Mouse (Mus musculus): ENCODE measurements around the gene Gm4924. TPM values are rescaled to one million over a fixed set of nuclear protein-coding genes. Genes with fewer than 3 reads are reported as not detected.

Gm4924 gene
- polyA plus RNA-seq (2015; fragmentation: Nextera tagmentation; extraction: Ambion mirVana), result 16.6 and 17.3 TPM in 2 replicates

- peak; percentile 100 for ATAC-seq (ENCODE audit: low FRiP score)
- Histone ChIP-seq H3K27ac (replicated peaks) (peak within 1 kb of the TSS; percentile 99), H3K36me3 (peaks cover 6% of the 10 kb centered on the region; the same call in 1 of the 2 replicates), H3K9ac (replicated peaks) (peak within 1 kb of the TSS; percentile 88), H3K4me2 (peak within 1 kb of the TSS; percentile 61), H3K4me3 (replicated peaks) (peak within 1 kb of the TSS; percentile 77), H3K4me1 (no peaks in the 10 kb centered on the region), H3K27me3 (replicated peaks) (peaks cover 9% of the 10 kb centered on the region; the same call in 1 of the 2 replicates), H3K9me3 (replicated peaks) (peaks cover 16% of the 10 kb centered on the region)
- 5% methylated on average over 34 of the region's 34 CpGs for WGBS
These were observed at the start of gene Gm4924 for GRCm38 (mm10) chr10:82354083-82355010. Gene Gm4924 (plus strand): TSS chr10:82354255.

DNA sequence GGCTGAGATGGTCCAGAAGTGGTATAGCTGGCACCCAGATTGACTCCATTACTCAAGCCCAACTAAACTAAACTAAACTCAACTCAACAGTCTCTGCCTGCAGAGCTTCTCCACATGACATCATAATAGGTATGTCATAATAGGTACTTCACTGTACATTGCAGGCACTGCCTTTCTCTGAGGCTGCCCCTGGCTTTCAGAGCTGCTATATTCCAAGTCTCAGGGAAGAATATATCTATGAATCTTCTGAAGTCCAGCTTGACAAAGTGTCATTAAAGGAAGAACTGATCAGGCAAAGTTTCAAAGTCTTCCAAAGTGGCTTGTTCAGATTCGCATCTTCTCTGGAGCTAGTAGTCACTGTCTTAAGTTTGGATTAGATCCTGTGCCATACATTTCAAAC lies 37.6 kb upstream of the Gm4924 start, which contains the start of gene 4932415D10Rik:
Gene 4932415D10Rik, minus strand, starts transcription at position 101 of the 400 bp plus-strand sequence.
- no peak for ATAC-seq (ENCODE audit: low FRiP score)
- WGBS, result 94% methylated on average over 1 of the region's 1 CpGs
- H3K4me1 ChIP-seq, result no peaks in the 10 kb centered on the region
- H3K27me3 ChIP-seq (replicated peaks), result no peaks in the 10 kb centered on the region
- H3K9me3 ChIP-seq (replicated peaks), result no peaks in the 10 kb centered on the region
- no peak within 1 kb of the TSS for H3K9ac ChIP-seq (replicated peaks)
- no peak within 1 kb of the TSS for H3K4me2 ChIP-seq
- no peak within 1 kb of the TSS for H3K27ac ChIP-seq (replicated peaks)
- H3K36me3 ChIP-seq, result no peaks in the 10 kb centered on the region
- no peak within 1 kb of the TSS for H3K4me3 ChIP-seq (replicated peaks)

DNA sequence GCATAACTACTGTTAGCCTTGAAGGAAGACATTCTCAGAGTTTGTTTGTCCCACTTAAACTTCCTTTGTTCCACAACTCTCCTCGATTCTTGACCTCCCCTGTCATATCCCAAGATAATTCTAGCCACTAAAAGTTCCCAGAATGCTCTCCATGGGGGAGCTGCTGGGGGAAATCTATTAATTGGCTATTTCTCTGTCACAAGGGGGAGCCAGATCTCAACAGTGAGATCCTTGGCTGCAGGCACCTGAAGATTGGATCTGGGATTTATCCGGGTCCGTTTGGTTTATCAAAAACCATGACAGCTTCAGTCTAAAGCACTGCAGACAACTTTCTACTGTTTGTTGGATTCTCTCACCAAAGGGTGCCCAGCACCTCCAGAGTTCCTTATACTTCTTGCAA lies 33.9 kb upstream of the Gm4924 start:
- no peak for ATAC-seq (ENCODE audit: low FRiP score)
- WGBS, result 65% methylated on average over 3 of the region's 3 CpGs
- no peaks in the 10 kb centered on the region for H3K9me3 ChIP-seq (replicated peaks)
- H3K9ac ChIP-seq (replicated peaks), result no peak overlapping the region
- no peaks in the 10 kb centered on the region for H3K27me3 ChIP-seq (replicated peaks)
- H3K4me1 ChIP-seq, result no peaks in the 10 kb centered on the region
- no peak overlapping the region for H3K27ac ChIP-seq (replicated peaks)
- H3K4me3 ChIP-seq (replicated peaks), result no peak overlapping the region
- H3K4me2 ChIP-seq, result no peak overlapping the region
- no peaks in the 10 kb centered on the region for H3K36me3 ChIP-seq

DNA sequence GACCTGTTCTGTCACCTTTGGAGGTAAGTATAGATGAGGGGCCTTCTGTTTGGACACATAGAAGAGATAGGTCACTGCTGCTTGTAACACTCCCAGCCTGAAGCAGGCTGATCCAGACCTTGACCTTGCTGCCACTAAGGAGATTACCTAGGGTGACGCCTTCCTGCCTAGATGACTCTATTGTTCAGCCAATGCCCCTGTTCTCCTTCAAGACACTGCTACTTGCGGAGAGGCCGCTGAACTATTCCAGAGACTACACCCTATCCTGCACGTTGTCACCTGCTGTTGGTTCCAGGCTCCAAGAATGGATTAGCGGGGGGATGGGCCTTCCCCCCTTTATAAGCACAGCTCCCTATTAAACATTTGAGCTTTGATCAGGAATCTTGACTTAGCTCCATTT lies 24.2 kb upstream of the Gm4924 start:
- Histone ChIP-seq H3K4me2 (no peak overlapping the region), H3K27ac (replicated peaks) (no peak overlapping the region), H3K4me1 (no peaks in the 10 kb centered on the region), H3K4me3 (replicated peaks) (no peak overlapping the region), H3K36me3 (no peaks in the 10 kb centered on the region), H3K9ac (replicated peaks) (no peak overlapping the region), H3K9me3 (replicated peaks) (no peaks in the 10 kb centered on the region), H3K27me3 (replicated peaks) (no peaks in the 10 kb centered on the region)
- no peak for ATAC-seq (ENCODE audit: low FRiP score)
- WGBS, result 87% methylated on average over 5 of the region's 5 CpGs

DNA sequence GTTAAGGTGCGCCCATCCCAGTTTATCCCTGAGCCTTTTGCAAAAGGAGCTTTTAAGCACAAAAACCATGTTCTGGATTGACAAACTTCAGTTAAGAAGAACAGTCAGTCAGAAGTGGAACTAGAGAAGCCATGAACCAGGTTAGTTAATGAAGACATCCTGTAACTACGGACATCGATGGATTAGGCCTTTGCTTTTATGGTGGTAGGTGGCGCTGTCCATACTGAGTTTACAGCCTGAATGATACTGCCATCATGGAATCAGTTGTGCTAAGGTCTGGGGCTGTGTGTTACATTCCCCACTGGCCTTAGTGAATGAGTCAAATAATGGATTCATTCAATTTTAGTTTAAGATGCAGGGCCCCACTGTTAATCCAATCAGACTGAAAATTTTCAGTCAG lies 1.3 kb downstream of the Gm4924 start:
- Histone ChIP-seq H3K4me2 (peak overlapping the region; percentile 61; the same call in 1 of the 2 replicates), H3K9me3 (replicated peaks) (peaks cover 16% of the 10 kb centered on the region), H3K36me3 (peaks cover 6% of the 10 kb centered on the region; the same call in 1 of the 2 replicates), H3K27me3 (replicated peaks) (peaks cover 5% of the 10 kb centered on the region; the same call in 1 of the 2 replicates), H3K4me1 (no peaks in the 10 kb centered on the region), H3K27ac (replicated peaks) (no peak overlapping the region), H3K9ac (replicated peaks) (no peak overlapping the region), H3K4me3 (replicated peaks) (no peak overlapping the region)
- WGBS, result 96% methylated on average over 4 of the region's 4 CpGs
- ATAC-seq (ENCODE audit: low FRiP score), result no peak

GRCm38 (mm10) chr10:82361911-82362310 lies 7.9 kb downstream of the Gm4924 start:
- Histone ChIP-seq H3K9me3 (replicated peaks) (peaks cover 38% of the 10 kb centered on the region), H3K9ac (replicated peaks) (no peak overlapping the region), H3K4me3 (replicated peaks) (no peak overlapping the region), H3K4me1 (no peaks in the 10 kb centered on the region), H3K4me2 (no peak overlapping the region), H3K36me3 (peaks cover 35% of the 10 kb centered on the region), H3K27ac (replicated peaks) (no peak overlapping the region), H3K27me3 (replicated peaks) (no peaks in the 10 kb centered on the region)
- no peak for ATAC-seq (ENCODE audit: low FRiP score)
- 93% methylated on average over 9 of the region's 9 CpGs for WGBS

DNA sequence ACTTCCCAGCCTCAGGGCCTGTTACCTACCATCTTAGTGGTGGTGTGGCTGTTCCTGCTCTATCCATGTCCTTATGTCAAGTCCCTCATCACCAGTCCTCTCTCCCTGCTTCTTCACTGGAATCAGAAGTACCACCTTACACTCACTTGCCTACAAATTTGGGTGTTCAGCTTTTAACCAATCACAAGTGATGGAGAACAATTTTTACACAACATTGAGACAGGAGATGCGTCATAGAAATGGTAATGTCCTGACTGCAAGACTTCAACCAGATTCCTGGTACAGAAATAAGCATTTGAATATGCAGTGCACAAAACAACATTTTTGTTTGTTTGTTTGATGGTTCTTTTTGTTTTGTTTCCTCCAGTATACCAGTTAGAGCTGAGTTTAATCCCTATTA lies 28.9 kb downstream of the Gm4924 start:
- H3K4me2 ChIP-seq, result no peak overlapping the region
- peaks cover 44% of the 10 kb centered on the region for H3K9me3 ChIP-seq (replicated peaks)
- no peak for ATAC-seq (ENCODE audit: low FRiP score)
- peaks cover 36% of the 10 kb centered on the region for H3K36me3 ChIP-seq
- no peaks in the 10 kb centered on the region for H3K27me3 ChIP-seq (replicated peaks)
- WGBS, result 96% methylated on average over 1 of the region's 1 CpGs
- H3K9ac ChIP-seq (replicated peaks), result no peak overlapping the region
- H3K4me3 ChIP-seq (replicated peaks), result no peak overlapping the region
- H3K4me1 ChIP-seq, result no peaks in the 10 kb centered on the region
- no peak overlapping the region for H3K27ac ChIP-seq (replicated peaks)

GRCm38 (mm10) chr10:82409511-82409910 lies 55.5 kb downstream of the Gm4924 start:
- 89% methylated on average over 1 of the region's 1 CpGs for WGBS
- Histone ChIP-seq H3K27ac (replicated peaks) (no peak overlapping the region), H3K9ac (replicated peaks) (no peak overlapping the region), H3K9me3 (replicated peaks) (peaks cover 24% of the 10 kb centered on the region), H3K4me2 (no peak overlapping the region), H3K4me1 (no peaks in the 10 kb centered on the region), H3K27me3 (replicated peaks) (no peaks in the 10 kb centered on the region), H3K4me3 (replicated peaks) (no peak overlapping the region), H3K36me3 (peaks cover 34% of the 10 kb centered on the region)
- ATAC-seq (ENCODE audit: low FRiP score), result no peak

DNA sequence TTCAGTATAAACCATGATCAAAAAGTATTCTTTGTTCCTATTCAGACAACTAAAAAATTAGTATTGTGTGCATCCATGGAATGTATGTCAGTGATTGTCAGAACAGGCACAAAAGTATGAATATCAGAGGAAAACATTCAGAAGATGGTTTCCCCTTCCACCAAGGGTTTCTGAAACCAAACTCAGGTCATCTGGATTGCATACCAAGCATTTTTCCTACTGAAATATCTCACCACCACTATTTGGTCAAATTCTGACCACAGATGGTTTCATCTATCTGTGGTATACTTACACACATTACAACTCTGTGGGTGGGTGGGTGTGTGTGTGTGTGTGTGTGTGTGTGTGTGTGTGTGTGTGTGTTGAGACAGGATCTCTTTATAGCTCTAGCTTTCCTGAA lies 69.6 kb downstream of the Gm4924 start:
- H3K36me3 ChIP-seq, result no peaks in the 10 kb centered on the region
- no peaks in the 10 kb centered on the region for H3K27me3 ChIP-seq (replicated peaks)
- no peaks in the 10 kb centered on the region for H3K4me1 ChIP-seq
- ATAC-seq (ENCODE audit: low FRiP score), result no peak
- H3K27ac ChIP-seq (replicated peaks), result no peak overlapping the region
- no peak overlapping the region for H3K4me3 ChIP-seq (replicated peaks)
- H3K9me3 ChIP-seq (replicated peaks), result no peaks in the 10 kb centered on the region; the same call in none of the 2 replicates
- no peak overlapping the region for H3K9ac ChIP-seq (replicated peaks)
- H3K4me2 ChIP-seq, result no peak overlapping the region

Other genes starting within 250 kb of the Gm4924 start
- 9.8 and 10.9 TPM in 2 replicates for gene AU041133, start 226.2 kb upstream of the Gm4924 start, polyA plus RNA-seq (2015; fragmentation: Nextera tagmentation; extraction: Ambion mirVana)
- gene Zfp938, start 113.0 kb upstream of the Gm4924 start, polyA plus RNA-seq (2015; fragmentation: Nextera tagmentation; extraction: Ambion mirVana), result 29.1 and 32.5 TPM in 2 replicates
- not detected in 2 replicates for gene 4932415D10Rik, start 37.7 kb upstream of the Gm4924 start, polyA plus RNA-seq (2015; fragmentation: Nextera tagmentation; extraction: Ambion mirVana)
- not detected in 2 replicates for gene Gm1553, start 138.4 kb downstream of the Gm4924 start, polyA plus RNA-seq (2015; fragmentation: Nextera tagmentation; extraction: Ambion mirVana)

Measured in neural tube, embryonic 15.5 days (tissue).